Mouse (Mus musculus): ENCODE data around the gene Metap2.

The Metap2 gene

DNA sequence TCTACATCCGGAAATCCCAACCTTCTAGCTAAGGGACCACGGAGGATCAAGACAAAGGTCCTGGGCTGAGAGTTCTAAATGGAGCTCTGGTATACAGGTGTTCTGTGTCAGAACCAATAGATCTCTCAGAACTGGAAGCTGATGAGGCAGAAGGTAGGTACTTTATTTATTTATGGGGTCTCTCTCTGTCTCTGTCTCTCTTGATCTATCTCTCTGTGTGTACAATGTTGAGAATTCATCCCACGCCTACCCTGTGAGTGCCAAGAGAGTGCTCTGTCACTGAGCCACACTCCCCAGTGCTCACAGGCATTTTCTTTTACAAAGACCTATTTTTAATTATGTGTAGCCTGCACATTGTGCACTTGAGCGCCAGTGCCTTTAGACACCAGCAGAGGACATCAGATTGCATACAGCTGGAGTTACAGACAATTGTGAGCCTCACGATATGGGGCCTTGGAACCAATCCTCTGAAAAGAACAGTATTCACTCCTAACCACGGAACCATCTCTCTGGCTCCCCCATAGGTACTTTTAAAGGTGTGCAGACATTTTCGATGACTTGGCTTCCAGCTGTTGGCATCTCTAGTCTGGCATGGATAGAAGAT, at the start of gene Metap2:
Gene Metap2, minus strand, starts transcription at position 51 of the 604 bp plus-strand sequence.
- DNase-seq, result no peak

GRCm38 (mm10) chr10:93945843-93946499, 49.1 kb upstream of the Metap2 start:
- DNase-seq, result no peak

DNA sequence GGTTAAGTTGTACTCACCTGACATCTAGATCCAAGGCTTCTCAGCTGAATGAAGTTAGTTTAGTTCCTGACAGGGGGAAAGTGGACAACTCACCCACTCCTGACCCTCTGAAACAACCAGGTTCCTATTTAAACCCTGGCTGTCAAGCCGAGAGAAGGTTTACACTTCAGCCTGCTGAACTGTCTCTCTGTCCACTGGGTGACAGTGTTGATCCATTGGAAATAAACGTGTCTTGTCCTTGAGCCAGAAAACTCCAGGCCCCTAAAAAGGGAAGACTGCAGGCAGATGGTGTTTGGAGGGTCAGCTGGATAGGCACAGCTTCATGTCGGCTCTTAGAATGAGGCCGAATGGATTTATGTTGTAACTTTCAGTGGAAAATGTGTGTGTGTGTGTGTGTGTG, 48.5 kb upstream of the Metap2 start:
- DNase-seq, result no peak

DNA sequence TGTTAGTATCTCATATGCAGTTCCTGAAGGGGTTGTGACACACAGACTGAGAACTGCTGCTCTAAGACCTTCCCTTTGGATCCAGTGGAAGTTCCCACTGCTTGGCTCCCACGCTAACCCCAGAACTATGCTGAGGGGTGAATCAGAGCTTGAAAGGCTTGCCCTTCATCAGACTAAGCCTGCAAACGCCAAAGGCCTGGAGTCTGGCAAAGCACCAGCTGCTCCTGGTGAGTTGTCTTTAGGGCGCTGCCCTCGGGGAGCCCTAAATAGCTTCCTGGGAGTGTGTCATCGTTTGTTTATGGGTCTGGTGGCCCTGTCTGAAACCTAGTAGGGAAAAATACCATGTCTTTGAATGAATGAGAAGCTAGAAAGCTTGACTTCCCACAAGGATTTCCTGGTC, 47.3 kb upstream of the Metap2 start:
- DNase-seq, result no peak

- no peak for DNase-seq
Measured at GRCm38 (mm10) chr10:93940279-93940678, 43.4 kb upstream of the Metap2 start.

DNA sequence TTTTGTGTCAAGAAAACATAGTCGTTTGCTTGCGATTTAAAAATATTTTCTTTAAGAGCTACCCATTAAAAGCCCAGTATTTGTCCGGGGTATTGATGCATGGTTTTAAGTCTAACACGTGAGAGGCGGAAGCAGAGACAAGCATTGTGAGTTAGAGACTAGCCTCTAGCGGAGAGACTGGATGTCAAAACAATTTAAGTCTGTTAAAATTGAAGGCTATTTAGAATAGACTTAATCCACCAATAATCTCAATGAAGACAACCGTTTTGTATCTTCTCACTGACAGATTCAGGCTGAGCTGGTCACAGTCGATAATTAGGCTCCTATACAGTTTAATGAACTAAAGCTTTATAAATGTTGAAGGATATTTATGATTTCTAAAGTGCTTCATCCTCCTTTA, 42.8 kb upstream of the Metap2 start:
- DNase-seq, result no peak

DNA sequence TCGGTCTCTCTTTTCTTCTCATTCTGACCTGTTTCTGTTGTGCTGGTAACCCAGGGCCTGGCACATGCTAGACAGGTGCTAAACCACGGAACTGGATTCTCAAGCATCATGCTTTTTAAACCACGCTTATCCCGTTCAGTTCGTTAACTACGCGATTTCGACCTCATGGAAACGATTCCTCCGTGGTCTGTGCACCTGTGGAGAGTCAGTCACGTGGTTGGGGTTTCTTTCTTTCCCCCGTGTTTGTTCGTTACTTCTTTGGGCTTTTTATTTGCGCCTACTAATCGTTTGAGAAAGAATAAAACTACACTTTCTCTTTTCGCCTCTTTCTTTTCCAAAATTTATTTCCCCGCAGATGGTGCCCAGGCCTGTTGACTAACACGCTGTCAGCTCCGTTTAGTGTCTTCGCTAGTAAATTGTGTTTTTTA, 42.0 kb upstream of the Metap2 start:
- peak; percentile 86 for DNase-seq

- DNase-seq, result no peak
Measured at GRCm38 (mm10) chr10:93933980-93934379, 37.1 kb upstream of the Metap2 start.

DNA sequence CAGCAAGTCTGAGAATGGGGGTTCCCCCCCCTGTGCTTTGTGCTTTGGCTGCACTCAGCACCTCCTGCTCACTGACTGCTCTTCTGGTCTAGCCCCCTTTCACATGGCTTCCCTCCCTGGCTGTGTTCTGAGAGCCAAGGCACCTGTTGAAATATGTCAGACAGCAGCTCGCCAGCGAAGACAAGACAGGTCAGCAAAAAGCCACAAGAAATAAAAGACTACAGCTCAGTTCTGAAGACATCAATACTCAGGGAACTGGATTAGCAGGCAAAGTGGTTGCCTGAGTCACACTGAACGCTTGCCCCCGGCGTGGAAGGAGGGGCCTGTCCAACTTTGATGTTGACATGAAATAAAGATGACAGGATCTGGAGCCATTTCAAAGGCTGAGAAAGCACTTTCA, 36.0 kb upstream of the Metap2 start:
- peak; percentile 70 for DNase-seq

- peak; percentile 60 for DNase-seq
Measured at GRCm38 (mm10) chr10:93932020-93932419, 35.1 kb upstream of the Metap2 start.

- DNase-seq, result no peak
Measured at GRCm38 (mm10) chr10:93931431-93931830, 34.5 kb upstream of the Metap2 start.

GRCm38 (mm10) chr10:93930236-93930824, 33.4 kb upstream of the Metap2 start:
- DNase-seq, result no peak

GRCm38 (mm10) chr10:93924666-93925065, 27.8 kb upstream of the Metap2 start:
- DNase-seq, result no peak

- no peak for DNase-seq
Measured at GRCm38 (mm10) chr10:93921160-93921559, 24.3 kb upstream of the Metap2 start.

GRCm38 (mm10) chr10:93919227-93919626, 22.3 kb upstream of the Metap2 start:
- no peak for DNase-seq

- DNase-seq, result no peak
Measured at GRCm38 (mm10) chr10:93918701-93919100, 21.8 kb upstream of the Metap2 start.

DNA sequence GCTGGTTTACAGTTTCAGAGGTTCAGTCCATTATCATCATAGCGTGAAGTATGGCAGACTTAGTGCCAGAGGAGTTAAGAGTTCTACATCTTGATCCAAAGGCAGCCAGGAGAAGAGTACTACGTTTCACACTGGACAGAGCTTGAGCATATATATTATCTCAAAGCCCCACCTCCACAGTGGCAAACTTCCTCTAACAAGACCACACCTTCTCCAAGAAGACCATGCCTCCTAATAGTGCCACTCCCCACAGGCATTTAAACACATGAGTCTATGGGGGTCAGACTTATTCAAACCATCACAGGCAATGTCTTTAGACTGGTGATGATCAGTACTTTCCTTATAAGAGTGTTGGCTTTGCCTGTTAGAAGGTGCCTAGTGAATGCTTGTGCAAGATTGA, 21.2 kb upstream of the Metap2 start:
- no peak for DNase-seq

- DNase-seq, result peak; percentile 48
Measured at GRCm38 (mm10) chr10:93916778-93917177, 19.9 kb upstream of the Metap2 start.

DNA sequence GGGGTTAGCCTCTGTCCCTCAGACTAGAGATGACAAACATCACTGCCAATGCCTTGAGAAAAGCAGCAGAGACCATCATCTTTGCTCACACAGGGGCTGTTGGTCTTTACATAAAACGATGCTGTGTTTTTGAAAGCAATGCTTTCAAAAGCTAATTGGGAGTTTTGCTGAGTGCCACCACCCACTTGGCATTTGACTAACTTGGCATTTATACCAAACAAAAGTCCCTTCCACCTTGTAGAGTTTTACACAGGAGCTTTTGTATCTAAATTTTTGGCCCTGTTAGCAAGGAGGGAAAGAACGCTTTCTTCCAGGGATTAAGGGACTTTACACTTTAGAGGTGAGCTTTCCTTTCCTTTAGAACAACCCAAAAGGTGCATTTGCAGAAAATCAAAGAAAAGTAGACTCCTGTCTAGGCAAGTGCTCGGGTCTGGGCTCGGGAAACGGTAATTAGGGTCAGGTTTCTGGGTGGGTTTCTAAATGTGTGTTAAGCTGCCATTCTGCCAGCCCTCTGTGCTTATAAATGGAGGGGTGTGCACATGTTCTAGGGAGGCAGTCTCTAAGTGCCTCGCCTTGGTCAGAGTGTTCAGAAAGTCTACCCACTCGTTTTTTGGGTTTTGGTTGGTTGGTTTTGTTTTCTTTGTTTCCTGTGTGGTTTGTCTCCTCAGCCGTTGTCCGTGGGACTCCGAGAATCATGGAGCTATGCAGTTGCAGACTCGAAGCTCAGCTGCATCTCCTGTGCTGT, 18.8 kb upstream of the Metap2 start:
- peak; percentile 44 for DNase-seq

- no peak for DNase-seq
Measured at GRCm38 (mm10) chr10:93913525-93913924, 16.6 kb upstream of the Metap2 start.

- DNase-seq, result no peak
Measured at GRCm38 (mm10) chr10:93912917-93913316, 16.0 kb upstream of the Metap2 start.

GRCm38 (mm10) chr10:93912136-93912855, 15.4 kb upstream of the Metap2 start:
- no peak for DNase-seq

- no peak for DNase-seq
Measured at GRCm38 (mm10) chr10:93911326-93911725, 14.4 kb upstream of the Metap2 start.
